In the genomic region with DNA sequence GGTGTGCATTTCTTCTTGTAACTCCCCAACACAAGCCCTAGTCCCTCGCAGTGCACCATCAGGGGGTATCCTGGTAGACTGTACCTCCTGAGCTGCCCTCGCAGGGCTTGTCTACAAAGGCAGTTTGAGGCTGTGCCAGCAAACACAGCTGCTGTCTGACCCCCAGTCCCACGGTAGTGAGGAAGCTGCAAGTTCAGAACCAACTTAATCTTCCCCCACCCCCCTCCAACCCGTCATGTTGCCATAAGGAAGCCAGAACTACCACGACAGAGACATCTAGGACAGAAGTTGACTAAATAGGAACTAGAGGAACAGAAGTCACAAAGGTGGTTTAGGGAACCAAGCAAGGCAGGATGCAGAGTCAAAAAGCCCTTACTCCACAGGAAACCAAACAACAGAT, we compare ENCODE assay signal across 7 mouse cellular contexts. TPM values are rescaled to one million over a fixed set of nuclear protein-coding genes. Genes with fewer than 3 reads are reported as not detected.
DNase-seq lines count a peak whose midpoint lies in the region; ATAC-seq and TF ChIP-seq lines count a peak whose summit lies in the region.

No protein-coding gene starts in this region.

- 0 out of 2 replicates have a peak overlapping the region, but pooled peaks have one; percentile 13 for H3K27ac ChIP-seq in midbrain, postnatal 0 days (ENCODE audit: low read depth, low read length)
- H3K27ac ChIP-seq in midbrain, embryonic 11.5 days (ENCODE audit: low read depth, low read length): no peak overlapping the region
- peak overlapping the region; percentile 88 for H3K27ac ChIP-seq in heart, embryonic 11.5 days (ENCODE audit: low read depth, low read length)

- no peaks in the 10 kb centered on the region for H3K27me3 ChIP-seq in midbrain, postnatal 0 days (ENCODE audit: insufficient read depth, low read length)
- no peaks in the 10 kb centered on the region for H3K27me3 ChIP-seq in midbrain, embryonic 11.5 days (ENCODE audit: control insufficient read depth, insufficient read depth, low read length)
- H3K27me3 ChIP-seq in heart, embryonic 11.5 days (ENCODE audit: control insufficient read depth, insufficient read depth, low read length): no peaks in the 10 kb centered on the region

- 35% methylated on average over 5 of the region's 5 CpGs for WGBS in midbrain, postnatal 0 days
- WGBS in midbrain, embryonic 11.5 days: 41% methylated on average over 5 of the region's 5 CpGs
- 11% methylated on average over 5 of the region's 5 CpGs for WGBS in heart, embryonic 11.5 days (ENCODE audit: insufficient replicate concordance)

- H3K4me3 ChIP-seq in midbrain, postnatal 0 days (ENCODE audit: low read depth, low read length): no peak overlapping the region
- H3K4me3 ChIP-seq in midbrain, embryonic 11.5 days (ENCODE audit: low read depth, low read length): no peak overlapping the region
- H3K4me3 ChIP-seq in heart, embryonic 11.5 days (ENCODE audit: low read depth, low read length): no peak overlapping the region

- no peak for TF ChIP-seq CTCF in midbrain, postnatal 0 days (IDR thresholded peaks at IDR 0.05)

- no peak overlapping the region for H3K9ac ChIP-seq in midbrain, postnatal 0 days (replicated peaks; ENCODE audit: low read length, poor library complexity, severe bottlenecking)
- H3K9ac ChIP-seq in midbrain, embryonic 11.5 days (ENCODE audit: low read length): no peak overlapping the region
- H3K9ac ChIP-seq in heart, embryonic 11.5 days (ENCODE audit: low read depth, low read length): no peak overlapping the region

- peaks cover 3% of the 10 kb centered on the region; the same call in 1 of the 2 replicates for H3K4me1 ChIP-seq in midbrain, postnatal 0 days (ENCODE audit: insufficient read depth, low read length)
- H3K4me1 ChIP-seq in midbrain, embryonic 11.5 days (ENCODE audit: control insufficient read depth, insufficient read depth, low read length): peaks cover 24% of the 10 kb centered on the region
- H3K4me1 ChIP-seq in heart, embryonic 11.5 days (ENCODE audit: control insufficient read depth, insufficient read depth, low read length): peaks cover 53% of the 10 kb centered on the region

- H3K36me3 ChIP-seq in midbrain, postnatal 0 days (ENCODE audit: insufficient read depth, low read length): no peaks in the 10 kb centered on the region
- H3K36me3 ChIP-seq in midbrain, embryonic 11.5 days (ENCODE audit: control insufficient read depth, insufficient read depth, low read length): no peaks in the 10 kb centered on the region
- H3K36me3 ChIP-seq in heart, embryonic 11.5 days (ENCODE audit: control insufficient read depth, insufficient read depth, low read length): 0 out of 2 replicates have a peak, but pooled peaks cover 3% of the 10 kb centered on the region

- no peak for ATAC-seq in midbrain, postnatal 0 days (ENCODE audit: low FRiP score)
- ATAC-seq in midbrain, embryonic 11.5 days (ENCODE audit: low FRiP score): no peak
- ATAC-seq in heart, embryonic 11.5 days (replicated peaks; ENCODE audit: insufficient number of reproducible peaks, low FRiP score, low TSS enrichment): no peak

- H3K9me3 ChIP-seq in midbrain, postnatal 0 days (ENCODE audit: low read length): no peaks in the 10 kb centered on the region
- no peaks in the 10 kb centered on the region for H3K9me3 ChIP-seq in midbrain, embryonic 11.5 days (ENCODE audit: control insufficient read depth, low read length)
- no peaks in the 10 kb centered on the region for H3K9me3 ChIP-seq in heart, embryonic 11.5 days (replicated peaks; ENCODE audit: control insufficient read depth, low read length)

- H3K4me2 ChIP-seq in midbrain, postnatal 0 days (ENCODE audit: low read depth, low read length, poor library complexity, severe bottlenecking): no peak overlapping the region
- no peak overlapping the region for H3K4me2 ChIP-seq in midbrain, embryonic 11.5 days
- H3K4me2 ChIP-seq in heart, embryonic 11.5 days: no peak overlapping the region

- no peak for DNase-seq in midbrain, postnatal 0 days (ENCODE audit: low spot score)
- DNase-seq in midbrain, embryonic 11.5 days (ENCODE audit: low spot score, missing footprints): no peak
- peak; percentile 56 to 67 for DNase-seq in kidney, postnatal 4 days
- peak; percentile 49 for DNase-seq in thymus, postnatal 14 days
- DNase-seq in cerebellum, postnatal 4 days (ENCODE audit: low spot score in 2 of 2): no peak
- DNase-seq in frontal cortex, postnatal 36 days (ENCODE audit: low spot score in 2 of 2): no peak

RNA-seq across cellular contexts. Expression of gene Actn1, which starts 28.9 kb away (rescaled TPM):
- 17.1 and 18.0 TPM in 2 replicates for total RNA-seq in midbrain, postnatal 0 days (2014; rRNA removed)
- 6.2 and 7.4 TPM in 2 replicates for polyA plus RNA-seq in midbrain, postnatal 0 days (2015; fragmentation: Nextera tagmentation; extraction: Ambion mirVana)
- polyA plus RNA-seq in midbrain, embryonic 11.5 days (2014; fragmentation: Nextera tagmentation; extraction: Ambion mirVana): 17.4 and 19.9 TPM in 2 replicates
- polyA plus RNA-seq in heart, embryonic 11.5 days (2014; fragmentation: Nextera tagmentation; extraction: Ambion mirVana): 53.2 and 54.1 TPM in 2 replicates

Comparison
In these comparisons a context has a peak if more than half of its experiments do, and no peak if none do; other contexts are left out.
1. DNase-seq: peak in kidney, postnatal 4 days (2 of 2) and thymus, postnatal 14 days (single experiment); none in midbrain, postnatal 0 days (single experiment), midbrain, embryonic 11.5 days (single experiment), cerebellum, postnatal 4 days (0 of 2) and frontal cortex, postnatal 36 days (0 of 2).